Mouse (Mus musculus) ES-Bruce4 (cell line): Measurements from ENCODE around the gene Raf1.

Experiments used
- CTCF ChIP-seq: IDR thresholded peaks from one replicate; pipeline ENCODE4 v1.8.1; 2011; ENCODE audit warnings: low read depth, low read length
- POLR2A ChIP-seq: IDR thresholded peaks from one replicate; pipeline ENCODE4 v1.8.1; 2011; ENCODE audit warnings: low read length; ENCODE audit not compliant: insufficient read depth

- no peak for TF ChIP-seq POLR2A
- no peak for TF ChIP-seq CTCF
Measured at GRCm38 (mm10) chr6:115711261-115711660, 34.8 kb upstream of the Raf1 start.
